Mouse (Mus musculus) brain, adult 2 months (tissue): ENCODE measurements around the gene Rhbdf2.
"Not testable (repeated sequence)": the region's sequence is repeated elsewhere in the genome, so short reads cannot be mapped to it uniquely, and the experiment has no call there.

Experiments used
- DNase-seq: peaks from one replicate; pipeline ENCODE4 v3.0.0; 2011; ENCODE audit warnings: low read depth, low spot score

The Rhbdf2 gene

GRCm38 (mm10) chr11:116626299-116627071 lies at the start of gene Rhbdf2:
TSS of gene Rhbdf2 (minus strand) at chr11:116627019.
- no peak for DNase-seq

- no peak for DNase-seq
These were observed 49.6 kb upstream of the Rhbdf2 start for GRCm38 (mm10) chr11:116676175-116676976.

- not testable (repeated sequence) for DNase-seq
These were observed 48.6 kb upstream of the Rhbdf2 start for GRCm38 (mm10) chr11:116675429-116675828.

- DNase-seq, result no peak
These were observed 48.0 kb upstream of the Rhbdf2 start for GRCm38 (mm10) chr11:116674616-116675379.

GRCm38 (mm10) chr11:116673410-116673809 lies 46.6 kb upstream of the Rhbdf2 start:
- no peak for DNase-seq

- DNase-seq, result no peak
These were observed 45.8 kb upstream of the Rhbdf2 start for GRCm38 (mm10) chr11:116672595-116672994.

GRCm38 (mm10) chr11:116671845-116672434 lies 45.1 kb upstream of the Rhbdf2 start:
- no peak for DNase-seq

- peak; percentile 98 for DNase-seq
These were observed 44.5 kb upstream of the Rhbdf2 start for GRCm38 (mm10) chr11:116671112-116671844.

- no peak for DNase-seq
These were observed 43.6 kb upstream of the Rhbdf2 start for GRCm38 (mm10) chr11:116670386-116670785.

- no peak for DNase-seq
These were observed 43.1 kb upstream of the Rhbdf2 start for GRCm38 (mm10) chr11:116669787-116670365.

GRCm38 (mm10) chr11:116669316-116669715 lies 42.5 kb upstream of the Rhbdf2 start:
- no peak for DNase-seq

GRCm38 (mm10) chr11:116668839-116669238 lies 42.0 kb upstream of the Rhbdf2 start:
- no peak for DNase-seq

GRCm38 (mm10) chr11:116668381-116668825 lies 41.6 kb upstream of the Rhbdf2 start:
- DNase-seq, result no peak

- DNase-seq, result no peak
These were observed 41.1 kb upstream of the Rhbdf2 start for GRCm38 (mm10) chr11:116667930-116668329.

- not testable (repeated sequence) for DNase-seq
These were observed 40.2 kb upstream of the Rhbdf2 start for GRCm38 (mm10) chr11:116667012-116667411.

GRCm38 (mm10) chr11:116666566-116666965 lies 39.7 kb upstream of the Rhbdf2 start:
- no peak for DNase-seq

GRCm38 (mm10) chr11:116665289-116665688 lies 38.5 kb upstream of the Rhbdf2 start:
- DNase-seq, result no peak

- DNase-seq, result peak; percentile 79
These were observed 35.1 kb upstream of the Rhbdf2 start for GRCm38 (mm10) chr11:116661948-116662377.

GRCm38 (mm10) chr11:116661291-116661947 lies 34.6 kb upstream of the Rhbdf2 start:
- peak; percentile 72 for DNase-seq

- no peak for DNase-seq
These were observed 33.4 kb upstream of the Rhbdf2 start for GRCm38 (mm10) chr11:116660181-116660580.
